Mouse (Mus musculus): ENCODE results near the gene Dnajb2. TPM values are rescaled to one million over a fixed set of nuclear protein-coding genes. Genes with fewer than 3 reads are reported as not detected.

Dnajb2 gene
- total RNA-seq, 2 experiments from 2014 or later, result 41.5 to 48.8 TPM

- no peak for DNase-seq (ENCODE audit: low spot score in 2 of 2)
Measured at GRCm38 (mm10) chr1:75291321-75291720, 55.1 kb downstream of the Dnajb2 start.

GRCm38 (mm10) chr1:75292476-75293330 lies 56.5 kb downstream of the Dnajb2 start:
- DNase-seq (ENCODE audit: low spot score in 2 of 2), result no peak

- DNase-seq (ENCODE audit: low spot score in 2 of 2), result no peak
Measured at GRCm38 (mm10) chr1:75293331-75293701, 57.1 kb downstream of the Dnajb2 start.

DNA sequence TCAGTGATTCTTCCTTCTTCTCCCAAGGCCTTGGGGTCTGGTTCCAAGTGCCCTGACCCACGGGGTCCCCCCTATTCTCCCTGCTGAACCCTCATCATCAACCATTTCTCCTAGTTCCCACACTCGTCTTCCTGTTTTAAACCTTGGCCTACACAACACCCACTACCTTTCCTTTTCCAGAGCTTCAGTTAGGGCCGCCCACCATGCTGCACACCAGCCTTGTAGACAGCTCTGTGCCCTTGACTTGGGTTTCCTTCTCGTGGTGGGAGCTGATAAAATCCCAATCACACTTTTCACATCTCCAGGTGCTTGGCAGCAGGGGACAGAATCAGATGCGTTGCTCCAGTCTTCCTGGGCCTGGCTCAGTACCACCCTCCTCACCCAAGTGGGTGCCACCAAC lies 58.1 kb downstream of the Dnajb2 start:
- no peak for DNase-seq (ENCODE audit: low spot score in 2 of 2)

Small RNA genes within 50 kb of the gene (microRNA-seq; reads per million reads assigned to microRNA genes)
- gene Gm27943, result not detected

Other genes with a start within 250 kb of the Dnajb2 start
- gene Nhej1, start 111.2 kb upstream of the Dnajb2 start, total RNA-seq (2021), result 1 to 10 TPM; 3.5 to 5.3 TPM
- under 1 TPM; 0.16 to 0.39 TPM for gene Slc23a3, start 102.5 kb upstream of the Dnajb2 start, total RNA-seq (2021)
- 10 to 100 TPM; 29.1 to 29.7 TPM for gene Cnppd1, start 93.7 kb upstream of the Dnajb2 start, total RNA-seq (2021)
- 10 to 100 TPM; 31.3 to 31.5 TPM for gene Retreg2, start 93.6 kb upstream of the Dnajb2 start, total RNA-seq (2021)
- 10 to 100 TPM; 15.6 to 17.5 TPM for gene Zfand2b, start 67.8 kb upstream of the Dnajb2 start, total RNA-seq (2021)
- 10 to 100 TPM; 29.8 to 31.8 TPM for gene Abcb6, start 56.0 kb upstream of the Dnajb2 start, total RNA-seq (2021)
- 10 to 100 TPM in 1 of 2 experiments, 1 to 10 TPM in 1; 9.4 to 12.7 TPM for gene Ankzf1, start 44.3 kb upstream of the Dnajb2 start, total RNA-seq (2021)
- gene Atg9a, start 44.2 kb upstream of the Dnajb2 start, total RNA-seq (2021), result 10 to 100 TPM; 47.0 to 51.4 TPM
- 10 to 100 TPM; 10.5 to 11.9 TPM for gene Glb1l, start 25.6 kb upstream of the Dnajb2 start, total RNA-seq (2021)
- 10 to 100 TPM; 47.4 to 49.0 TPM for gene Stk16, start 25.6 kb upstream of the Dnajb2 start, total RNA-seq (2021)
- 100 to 1,000 TPM; 486 to 515 TPM for gene Tuba4a, start 16.5 kb upstream of the Dnajb2 start, total RNA-seq (2021)
- gene A630095N17Rik, start 4.3 kb upstream of the Dnajb2 start, total RNA-seq (2021), result not detected
- under 1 TPM; 0.07 to 0.23 TPM for gene Ptprn, start 28.1 kb downstream of the Dnajb2 start, total RNA-seq (2021)
- not detected for gene Resp18, start 42.0 kb downstream of the Dnajb2 start, total RNA-seq (2021)
- 10 to 100 TPM; 65.0 to 70.5 TPM for gene Dnpep, start 81.6 kb downstream of the Dnajb2 start, total RNA-seq (2021)
- 1,000 to 10,000 TPM; 1,760 to 1,859 TPM for gene Des, start 123.9 kb downstream of the Dnajb2 start, total RNA-seq (2021)
- gene Speg, start 138.9 kb downstream of the Dnajb2 start, total RNA-seq (2021), result 100 to 1,000 TPM; 156 to 170 TPM
- 10 to 100 TPM; 43.5 to 49.3 TPM for gene Gmppa, start 199.5 kb downstream of the Dnajb2 start, total RNA-seq (2021)
- under 1 TPM in 1 of 2 experiments, not detected in 1; 0.13 TPM for gene Asic4, start 214.0 kb downstream of the Dnajb2 start, total RNA-seq (2021)
- gene Chpf, start 242.9 kb downstream of the Dnajb2 start, total RNA-seq (2021), result 10 to 100 TPM; 47.6 to 51.6 TPM
- under 1 TPM; 0.78 to 0.93 TPM for gene Tmem198, start 243.1 kb downstream of the Dnajb2 start, total RNA-seq (2021)